Mouse (Mus musculus) duodenum, adult 2 months (tissue): ENCODE data around the gene Jak2. TPM values are rescaled to one million over a fixed set of nuclear protein-coding genes. Genes with fewer than 3 reads are reported as not detected.

Experiments
- polyA plus RNA-seq: library from polyadenylated mRNA; depleted of rRNA; stranded (reverse); fragments of >200 nt; gene quantifications from 2 replicates; pipeline ENCODE4 v1.2.3, GENCODE M21; 2012; ENCODE audit warnings: low replicate concordance; rRNA removed

Gene Jak2
- polyA plus RNA-seq, result 3.8 and 7.3 TPM in 2 replicates

DNA sequence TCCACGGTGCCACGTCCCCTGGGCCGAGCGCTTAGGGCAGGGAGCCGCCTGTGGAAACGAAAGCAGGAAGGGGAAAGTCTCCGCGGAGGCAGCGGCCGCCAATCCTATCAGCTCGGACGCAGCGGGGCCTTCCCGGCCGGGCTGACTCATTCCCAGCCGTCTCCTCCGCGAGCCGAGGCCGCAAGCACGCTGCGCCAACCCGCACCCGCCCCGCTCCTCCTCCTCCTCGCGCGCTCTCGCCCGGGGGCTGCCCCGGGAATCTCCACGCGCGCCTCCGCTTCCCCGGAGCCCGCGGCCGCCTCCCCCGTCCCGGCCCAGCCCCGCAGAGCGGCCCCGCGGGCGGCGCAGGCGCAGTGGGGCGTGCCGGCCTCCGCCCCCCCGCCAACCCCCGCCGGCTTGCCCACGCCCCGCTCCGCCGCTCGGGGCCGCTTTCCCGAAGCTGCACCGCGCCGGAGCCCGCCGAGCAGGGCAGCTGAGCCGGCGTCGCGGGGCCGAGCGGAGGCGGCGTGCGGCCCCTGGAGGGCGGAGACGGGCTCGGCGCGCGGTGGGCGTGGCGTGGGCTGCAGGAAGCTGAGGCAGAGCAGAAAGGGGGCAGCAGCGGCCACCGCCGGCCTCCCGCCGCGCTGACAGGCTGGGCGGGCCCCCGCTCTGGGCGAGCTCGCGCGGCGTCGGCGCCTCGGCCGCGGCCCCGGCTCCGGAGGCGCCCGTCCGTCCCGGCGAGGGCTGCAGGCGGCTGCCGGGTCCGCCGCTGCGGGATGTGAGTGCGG, at the start of gene Jak2:
Gene Jak2, plus strand, starts transcription at position 638 of the 767 bp plus-strand sequence.

DNA sequence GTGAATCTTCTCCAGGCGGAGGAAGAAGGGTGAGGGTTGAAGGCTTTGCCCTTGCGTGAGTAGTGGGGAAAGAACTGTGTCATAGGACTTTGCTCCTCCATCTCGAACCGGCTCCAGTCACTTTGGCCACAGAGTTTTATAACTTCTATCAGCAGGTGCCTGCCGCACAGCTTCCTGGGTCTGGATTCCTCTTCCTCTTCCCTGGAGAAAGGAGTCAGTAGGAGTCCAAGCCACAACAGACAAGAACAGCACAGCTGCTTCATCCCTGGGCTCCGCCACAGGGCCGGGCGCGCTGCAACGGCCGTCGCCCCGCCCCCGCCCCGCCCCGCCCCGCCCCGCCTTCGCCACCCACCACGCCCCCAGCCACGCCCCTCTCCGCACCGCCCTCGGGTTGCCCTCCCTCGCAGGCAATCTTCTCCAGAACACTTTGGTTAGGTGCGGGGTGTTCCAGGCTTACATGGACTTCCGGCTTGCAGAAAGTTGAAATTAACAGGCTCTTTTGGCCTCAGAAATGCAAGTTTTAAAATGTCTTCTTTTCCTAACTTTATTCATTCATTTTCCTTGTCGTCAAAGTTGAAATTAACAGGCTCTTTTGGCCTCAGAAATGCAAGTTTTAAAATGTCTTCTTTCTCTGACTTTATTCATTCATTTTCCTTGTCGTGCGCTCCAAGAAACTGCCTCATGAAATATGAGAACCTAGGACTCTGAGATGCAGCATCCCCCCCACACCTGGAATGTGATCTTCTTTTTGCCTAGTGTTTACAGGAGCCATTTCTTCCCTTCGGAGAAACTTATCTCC, 73.6 kb downstream of the Jak2 start, which contains the start of gene Insl6:
Gene Insl6, minus strand, starts transcription at position 304 of the 799 bp plus-strand sequence.

DNA sequence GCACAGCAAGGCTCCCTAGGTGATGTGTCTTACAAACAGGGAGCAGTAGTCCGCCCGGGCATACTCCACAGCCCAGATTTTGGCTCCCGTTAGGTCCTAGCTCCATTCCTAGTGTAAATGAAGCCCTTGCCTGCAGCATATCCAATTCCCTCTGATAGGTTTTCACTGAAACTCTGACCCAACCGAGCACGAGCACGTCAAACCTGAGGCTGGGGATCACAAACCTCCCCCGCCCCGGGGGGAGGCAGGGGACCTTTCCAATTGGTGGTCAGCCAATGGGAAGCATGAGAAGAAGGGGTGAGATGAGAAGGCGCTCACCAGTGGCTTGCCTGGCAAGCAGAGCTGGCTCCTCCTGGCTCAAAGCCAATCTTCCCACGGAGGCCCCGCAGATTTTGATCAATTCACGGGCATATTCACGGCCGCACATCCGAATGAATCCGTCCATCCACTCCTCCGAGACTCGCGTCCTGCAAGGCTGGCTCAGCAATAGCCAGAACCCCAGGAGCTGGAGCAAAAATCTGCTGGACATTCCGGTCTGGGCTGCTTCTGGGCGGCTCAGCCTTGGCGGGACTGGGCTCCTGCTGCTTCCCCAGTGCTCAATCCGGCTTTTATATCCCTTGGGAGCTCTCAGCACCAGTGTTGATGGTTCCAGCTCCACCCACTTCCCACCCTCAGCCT, 82.6 kb downstream of the Jak2 start, which contains the start of gene Rln1:
Gene Rln1, minus strand, starts transcription at position 603 of the 678 bp plus-strand sequence.

Other genes starting within 250 kb of the Jak2 start
- gene Ak3, start 203.9 kb upstream of the Jak2 start, polyA plus RNA-seq, result 107 and 144 TPM in 2 replicates
- gene Rcl1, start 150.5 kb upstream of the Jak2 start, polyA plus RNA-seq, result 15.6 and 16.0 TPM in 2 replicates
- 7.9 and 10.8 TPM in 2 replicates for gene Insl6, start 73.5 kb downstream of the Jak2 start, polyA plus RNA-seq
- not detected in 2 replicates for gene Rln1, start 82.8 kb downstream of the Jak2 start, polyA plus RNA-seq
- 21.7 and 29.1 TPM in 2 replicates for gene Plgrkt, start 115.6 kb downstream of the Jak2 start, polyA plus RNA-seq
- gene Cd274, start 115.6 kb downstream of the Jak2 start, polyA plus RNA-seq, result 0.63 and 0.76 TPM in 2 replicates
- 0.19 and 0.30 TPM in 2 replicates for gene Pdcd1lg2, start 159.1 kb downstream of the Jak2 start, polyA plus RNA-seq